Mouse (Mus musculus) embryonic stem cell, embryonic (primary cell): ENCODE measurements at regions not wholly inside any gene's neighbourhood (a gene's known extent, or its start where the extent isn't known, plus 50 kb on each side); places are given as distances from the start of the nearest gene placed in this dataset.

ENCODE experiments used
- CTCF ChIA-PET, 4 experiments: fragments of 300-600 bp in 2 of 4; fragments of 350-600 bp in 2 of 4; sonication (Branson Sonifier 250); formaldehyde crosslinking; loops; one replicate each; lab custom pipeline; 2022; ENCODE audit warnings: inconsistent platforms in 2 of 4; lab: Charles Lee
- POLR2A ChIA-PET, 4 experiments: fragments of 300-600 bp in 2 of 4; fragments of 350-600 bp in 2 of 4; sonication (Branson Sonifier 250); formaldehyde crosslinking; loops; one replicate each; lab custom pipeline; 2022; ENCODE audit warnings: antibody characterized with exemption in 4 of 4, inconsistent platforms in 1 of 4; lab: Charles Lee

GRCm38 (mm10) chr11:20477183-20478037 lies 65.6 kb upstream of the Sertad2 start:
- ChIA-PET POLR2A (interaction anchor here (0.6 to 8.8 kb wide), 60 partner anchors 8 to 614 kb away, joined by 3 to 202 read pairs (median 4); partner anchors contain the start of genes Rab1a (in 2 of the 4), Sertad2 (in 2 of the 4), Slc1a4 (in 2 of the 4) and Aftph (in 1 of the 4)), CTCF (interaction anchor here (0.5 to 4.1 kb wide), 13 partner anchors 10 to 345 kb away, joined by 3 to 13 read pairs (median 4); no protein-coding TSS in a partner anchor)

- CTCF ChIA-PET = interaction anchor here (0.6 to 1.3 kb wide), 11 partner anchors 9 to 160 kb away, joined by 3 to 5 read pairs (median 3); no protein-coding TSS in a partner anchor
- POLR2A ChIA-PET = interaction anchor here in 3 of 4 experiments (0.6 to 8.8 kb wide), 7 partner anchors 9 to 268 kb away, joined by 3 to 172 read pairs (median 3); no protein-coding TSS in a partner anchor
Observed at GRCm38 (mm10) chr11:20480632-20481031, 62.4 kb upstream of the Sertad2 start.

- POLR2A ChIA-PET = interaction anchor here in 1 of 4 experiments (0.9 to 1.6 kb wide), 2 partner anchors 9 to 11 kb away, joined by 3 to 5 read pairs; no protein-coding TSS in a partner anchor
- CTCF ChIA-PET = no interaction called here
Observed at GRCm38 (mm10) chr11:20485371-20485770, 57.7 kb upstream of the Sertad2 start.
